Mouse (Mus musculus): Measurements from ENCODE around the gene Rps15.

DNA sequence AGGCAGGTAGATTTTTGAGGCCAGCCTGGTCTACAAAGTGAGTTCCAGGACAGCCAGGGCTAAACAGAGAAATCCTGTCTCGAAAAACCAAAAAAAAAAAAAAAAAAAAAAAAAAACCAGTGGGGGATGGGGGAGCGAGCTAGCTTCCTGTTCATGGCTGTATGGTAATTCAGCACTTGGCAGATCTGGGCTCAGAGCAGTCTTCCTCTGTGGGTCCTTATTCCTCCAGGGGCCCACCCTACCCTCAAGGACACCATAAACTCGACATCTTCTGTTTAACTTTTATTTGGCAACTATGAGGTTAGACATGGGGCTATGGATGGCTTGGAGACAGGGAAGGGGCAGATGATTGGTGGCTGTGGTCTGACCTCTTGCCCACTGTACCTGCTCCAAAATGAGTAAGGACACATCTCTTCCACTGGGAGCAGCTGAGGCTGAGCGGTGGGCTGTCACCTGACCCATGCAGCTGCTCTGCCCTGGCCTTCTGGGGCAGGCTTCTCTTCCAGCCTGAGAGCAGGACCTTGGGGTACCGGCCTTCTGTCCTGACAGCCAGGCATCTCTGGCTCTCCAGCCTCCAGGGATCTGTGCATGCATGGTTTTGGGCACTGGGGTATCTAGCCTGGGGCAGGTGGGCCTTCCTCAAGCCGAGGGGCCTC is 28.9 kb downstream of the Rps15 start:
- TF ChIP-seq HCFC1 (IDR thresholded peaks at IDR 0.05; ENCODE audit: borderline replicate concordance, insufficient read depth, low read length): no peak
- no peak for TF ChIP-seq ZC3H11A (IDR thresholded peaks at IDR 0.05; ENCODE audit: borderline replicate concordance, low read depth, low read length)
